In the genomic region with DNA sequence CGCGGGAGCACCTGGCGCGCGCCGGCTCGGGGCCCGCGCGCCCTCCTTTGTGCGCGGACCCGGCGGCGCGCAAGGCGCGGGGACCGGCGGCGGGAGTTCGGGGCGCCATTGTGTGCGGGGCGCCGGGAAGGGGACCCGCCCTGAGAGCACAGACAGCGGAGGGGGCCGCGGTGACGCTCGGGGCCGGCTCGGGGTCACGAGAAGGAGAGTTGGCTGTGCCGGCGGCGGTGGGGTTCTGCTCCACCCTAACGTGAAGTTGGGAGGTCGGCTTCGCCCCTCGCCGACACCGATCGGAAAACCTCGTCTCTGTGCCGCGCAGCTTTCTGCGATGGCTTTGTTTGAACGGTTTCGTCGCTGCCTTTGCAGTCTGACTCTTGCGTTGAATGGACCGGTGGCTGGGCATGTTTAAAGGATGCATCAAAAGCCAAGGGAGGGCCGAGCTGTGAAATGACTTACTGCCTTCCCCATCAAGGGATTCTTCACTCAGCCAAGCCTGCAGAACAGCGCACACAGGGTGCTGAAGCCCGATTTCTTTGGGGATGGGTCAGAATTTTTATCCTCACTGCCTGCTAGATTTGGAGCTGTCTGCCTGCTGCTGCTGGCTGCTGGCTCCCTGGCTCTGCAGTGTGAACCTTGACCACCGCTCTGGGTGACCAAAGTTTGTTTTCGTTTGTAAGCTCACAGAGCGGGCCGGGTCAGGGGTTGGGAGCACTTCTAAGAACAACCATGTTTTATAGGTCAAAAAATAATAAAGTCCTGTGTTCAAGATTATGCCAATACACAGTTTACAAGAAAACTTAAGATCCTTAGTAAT, we compare ENCODE assay signal across 8 mouse cellular contexts. TPM values are rescaled to one million over a fixed set of nuclear protein-coding genes. Genes with fewer than 3 reads are reported as not detected.
DNase-seq lines count a peak whose midpoint lies in the region; ATAC-seq and TF ChIP-seq lines count a peak whose summit lies in the region.

No protein-coding gene starts in this region.

- no peaks in the 10 kb centered on the region for H3K9me3 ChIP-seq in intestine, embryonic 15.5 days
- no peaks in the 10 kb centered on the region for H3K9me3 ChIP-seq in limb, embryonic 13.5 days

- peaks cover 56% of the 10 kb centered on the region for H3K27me3 ChIP-seq in intestine, embryonic 15.5 days (replicated peaks)
- peaks cover 41% of the 10 kb centered on the region for H3K27me3 ChIP-seq in limb, embryonic 13.5 days

- no peak for TF ChIP-seq POLR2A in embryonic fibroblast, embryonic 13.5 days (IDR thresholded peaks at IDR 0.05; ENCODE audit: low read depth, low read length)
- TF ChIP-seq POLR2A in olfactory bulb, adult 2 months (IDR thresholded peaks at IDR 0.05; ENCODE audit: insufficient read depth, low read depth, low read length) = 0 out of 2 replicates have a peak, but pooled peaks have one; percentile 33

- no peaks in the 10 kb centered on the region for H3K36me3 ChIP-seq in intestine, embryonic 15.5 days
- H3K36me3 ChIP-seq in limb, embryonic 13.5 days = no peaks in the 10 kb centered on the region

- DNase-seq in thymus, postnatal 4 days = peak; percentile 22
- no peak for DNase-seq in thymus, postnatal 25 days
- no peak for DNase-seq in thymus, postnatal 0 days (ENCODE audit: low spot score)
- no peak for DNase-seq in ovary, adult 18-20 months (ENCODE audit: low spot score)

- H3K9ac ChIP-seq in intestine, embryonic 15.5 days = peak overlapping the region; percentile 55
- peak overlapping the region; percentile 83 for H3K9ac ChIP-seq in limb, embryonic 13.5 days

- no peak for TF ChIP-seq CTCF in embryonic fibroblast, embryonic 13.5 days (IDR thresholded peaks at IDR 0.05; ENCODE audit: borderline replicate concordance, insufficient read depth, low read length)
- TF ChIP-seq CTCF in olfactory bulb, adult 2 months (IDR thresholded peaks at IDR 0.05; ENCODE audit: insufficient read depth, low read depth, low read length) = no peak

- H3K4me3 ChIP-seq in embryonic fibroblast, embryonic 13.5 days (ENCODE audit: insufficient read depth, low read length) = peak overlapping the region; percentile 14
- peak overlapping the region; percentile 57 for H3K4me3 ChIP-seq in intestine, embryonic 15.5 days (replicated peaks)
- peak overlapping the region; percentile 70 for H3K4me3 ChIP-seq in limb, embryonic 13.5 days
- H3K4me3 ChIP-seq in olfactory bulb, adult 2 months (ENCODE audit: insufficient read depth, low read depth, low read length) = peak overlapping the region; percentile 95

- no peaks in the 10 kb centered on the region for H3K4me1 ChIP-seq in embryonic fibroblast, embryonic 13.5 days (ENCODE audit: control insufficient read depth, insufficient read depth, low read length)
- peaks cover 9% of the 10 kb centered on the region; the same call in 1 of the 2 replicates for H3K4me1 ChIP-seq in intestine, embryonic 15.5 days (replicated peaks)
- peaks cover 31% of the 10 kb centered on the region for H3K4me1 ChIP-seq in limb, embryonic 13.5 days
- H3K4me1 ChIP-seq in olfactory bulb, adult 2 months (ENCODE audit: control insufficient read depth, insufficient read depth, low read length) = peaks cover 21% of the 10 kb centered on the region

- peak overlapping the region; percentile 97 for H3K4me2 ChIP-seq in intestine, embryonic 15.5 days (replicated peaks)
- H3K4me2 ChIP-seq in limb, embryonic 13.5 days (replicated peaks) = peak overlapping the region; percentile 83

- H3K27ac ChIP-seq in embryonic fibroblast, embryonic 13.5 days (ENCODE audit: insufficient read depth, low read length) = no peak overlapping the region
- peak overlapping the region; percentile 56 for H3K27ac ChIP-seq in intestine, embryonic 15.5 days
- H3K27ac ChIP-seq in limb, embryonic 13.5 days = peak overlapping the region; percentile 87
- peak overlapping the region; percentile 96 for H3K27ac ChIP-seq in olfactory bulb, adult 2 months (ENCODE audit: insufficient read depth, low read depth, low read length)

- ATAC-seq in intestine, embryonic 15.5 days = peak; percentile 52
- peak; percentile 15; the same call in 1 of the 2 replicates for ATAC-seq in limb, embryonic 13.5 days (ENCODE audit: low FRiP score, low read depth)

- WGBS in intestine, embryonic 15.5 days = 2% methylated on average over 50 of the region's 61 CpGs
- 2% methylated on average over 55 of the region's 61 CpGs for WGBS in limb, embryonic 13.5 days
- 3% methylated on average over 61 of the region's 61 CpGs for WGBS in olfactory bulb, adult 2 months

RNA-seq across cellular contexts. Expression of a gene that starts 1.2 kb away (rescaled TPM):
- polyA plus RNA-seq in embryonic fibroblast, embryonic 13.5 days (2011; ENCODE audit: insufficient read length, low read depth, missing spikeins) = 31.5 and 40.8 TPM in 2 replicates
- polyA plus RNA-seq in intestine, embryonic 15.5 days (2015; fragmentation: Nextera tagmentation; extraction: Ambion mirVana) = 27.7 and 28.4 TPM in 2 replicates
- 46.5 and 52.3 TPM in 2 replicates for polyA plus RNA-seq in limb, embryonic 13.5 days (2015; fragmentation: Nextera tagmentation; extraction: Ambion mirVana)
- polyA plus RNA-seq in olfactory bulb, adult 2 months (2012; ENCODE audit: insufficient read depth, insufficient read length, low replicate concordance, missing spikeins) = 353 TPM in 1 of 2 replicates, not detected in the other
- 16.5 and 16.6 TPM in 2 replicates for polyA plus RNA-seq in thymus, postnatal 0 days (2015; fragmentation: Nextera tagmentation; extraction: Ambion mirVana)

RNA-seq across cellular contexts. Expression of a gene that starts 27.8 kb away (rescaled TPM):
- polyA plus RNA-seq in embryonic fibroblast, embryonic 13.5 days (2011; ENCODE audit: insufficient read length, low read depth, missing spikeins) = not detected in 2 replicates
- not detected in 2 replicates for polyA plus RNA-seq in intestine, embryonic 15.5 days (2015; fragmentation: Nextera tagmentation; extraction: Ambion mirVana)
- 0.11 TPM in 1 of 2 replicates, not detected in the other for polyA plus RNA-seq in limb, embryonic 13.5 days (2015; fragmentation: Nextera tagmentation; extraction: Ambion mirVana)
- polyA plus RNA-seq in olfactory bulb, adult 2 months (2012; ENCODE audit: insufficient read depth, insufficient read length, low replicate concordance, missing spikeins) = not detected in 2 replicates
- not detected in 2 replicates for polyA plus RNA-seq in thymus, postnatal 0 days (2015; fragmentation: Nextera tagmentation; extraction: Ambion mirVana)

Comparison
In these comparisons a context has a peak if more than half of its experiments do, and no peak if none do; other contexts are left out.
1. H3K4me3 ChIP-seq: peak in every context shown above with its lines; median percentile 95 in olfactory bulb, adult 2 months; 70 in limb, embryonic 13.5 days; 57 in intestine, embryonic 15.5 days; 14 in embryonic fibroblast, embryonic 13.5 days.